Mouse (Mus musculus): ENCODE results near the gene Gm5941.
"Not testable (repeated sequence)": the region's sequence is repeated elsewhere in the genome, so short reads cannot be mapped to it uniquely, and the experiment has no call there.

Gene Gm5941

DNA sequence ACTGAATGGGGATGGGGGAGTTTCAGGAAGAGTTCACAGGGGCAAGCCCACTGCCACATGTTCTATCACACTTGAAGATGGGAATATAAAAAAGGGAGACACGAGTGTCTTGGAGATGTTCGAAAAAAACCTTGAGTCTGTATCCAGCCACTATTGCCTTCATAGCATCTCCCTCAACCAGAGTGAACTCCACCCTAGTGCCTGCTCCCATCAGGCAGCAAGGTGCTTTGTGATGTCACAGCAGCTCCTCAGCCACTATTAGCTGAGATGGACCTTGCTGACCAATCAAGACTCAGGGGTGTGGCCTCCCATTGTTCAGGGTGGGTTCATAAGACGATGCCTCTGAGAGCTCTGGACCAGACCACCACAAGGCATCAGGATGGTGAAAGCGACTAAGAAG lies at the start of gene Gm5941:
Gm5941 (plus strand) TSS at position 301 of the 400 bp plus-strand sequence.
- DNase-seq (ENCODE audit: low spot score), result not testable (repeated sequence)

DNA sequence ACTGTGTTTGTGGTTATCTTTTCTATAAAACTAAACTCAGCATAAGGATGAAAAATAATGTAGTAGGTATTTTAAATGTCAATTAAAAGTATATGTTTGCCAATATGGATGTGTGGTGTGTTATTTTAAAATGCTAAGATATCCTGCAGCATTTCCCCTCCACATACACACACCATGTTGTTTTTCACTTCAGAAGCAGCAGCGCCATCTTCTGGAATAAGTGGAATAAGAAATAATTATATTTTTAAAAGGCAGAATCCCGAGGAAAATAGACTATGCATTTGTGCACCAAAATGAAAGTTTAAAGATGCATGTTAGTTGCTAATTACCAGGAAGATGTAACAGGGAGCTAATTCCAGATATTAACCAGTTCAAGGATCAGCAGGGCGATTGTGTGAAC lies 29.3 kb upstream of the Gm5941 start:
- peak; percentile 2 for DNase-seq (ENCODE audit: low spot score)

DNA sequence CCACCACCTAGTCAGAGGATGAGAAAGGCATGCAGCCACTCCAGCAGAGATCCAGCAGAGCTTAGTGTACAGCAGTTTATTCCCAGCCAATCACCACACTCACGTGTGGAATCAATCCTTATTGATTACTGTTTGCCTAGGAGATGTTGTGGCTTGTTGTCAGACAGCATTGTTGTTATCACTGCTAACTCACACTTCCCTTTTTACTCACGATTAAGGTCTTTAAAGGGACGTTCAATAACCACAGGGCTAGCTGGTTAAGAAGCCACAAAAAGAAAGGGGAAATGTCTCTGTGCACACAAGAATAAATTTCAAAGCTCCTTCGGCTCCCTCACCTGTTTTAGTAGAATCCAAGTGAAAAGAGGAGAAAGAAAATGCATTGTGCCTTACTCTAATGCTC lies 25.0 kb upstream of the Gm5941 start:
- no peak for DNase-seq (ENCODE audit: low spot score)

DNA sequence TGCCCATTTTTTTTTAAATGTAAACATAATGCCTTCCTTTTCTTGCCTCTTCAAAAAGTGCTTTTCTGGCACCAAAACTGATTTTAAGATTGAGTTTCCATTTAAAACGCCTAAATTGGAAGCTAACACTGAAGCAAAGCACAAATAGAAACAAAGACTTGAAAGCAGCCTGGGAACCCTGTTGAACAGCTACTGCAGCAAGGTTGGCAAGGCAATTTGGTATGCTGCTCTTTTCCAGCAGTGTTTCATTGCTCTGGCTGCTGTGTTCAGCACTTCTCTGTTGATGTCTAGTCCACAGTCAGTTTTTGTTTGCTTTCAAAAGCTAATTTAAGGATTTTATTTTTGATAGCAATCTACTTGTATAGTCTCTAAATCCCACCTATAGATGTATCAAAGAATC lies 8.5 kb downstream of the Gm5941 start:
- no peak for DNase-seq (ENCODE audit: low spot score)

DNA sequence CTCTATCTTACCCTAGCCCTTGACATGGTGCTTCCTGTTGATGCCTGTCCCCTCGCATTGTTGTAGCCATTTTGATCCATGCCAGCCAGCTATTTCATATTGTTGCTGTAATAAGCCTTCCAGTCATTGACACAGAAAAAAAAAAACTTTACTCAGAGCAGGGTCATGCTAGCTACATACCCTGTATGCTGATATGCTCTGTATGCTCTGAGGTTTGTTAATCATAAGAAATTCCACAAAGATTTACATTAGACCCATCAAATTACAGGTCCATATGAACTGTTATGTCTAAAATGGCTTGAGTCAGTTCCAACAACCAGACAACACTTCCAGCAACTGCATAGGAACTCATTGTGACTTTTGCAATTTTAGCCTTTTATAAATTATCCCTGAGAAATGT lies 38.1 kb downstream of the Gm5941 start:
- no peak for DNase-seq (ENCODE audit: low spot score)
